ENCODE assay signal across 8 mouse cellular contexts in the genomic region with DNA sequence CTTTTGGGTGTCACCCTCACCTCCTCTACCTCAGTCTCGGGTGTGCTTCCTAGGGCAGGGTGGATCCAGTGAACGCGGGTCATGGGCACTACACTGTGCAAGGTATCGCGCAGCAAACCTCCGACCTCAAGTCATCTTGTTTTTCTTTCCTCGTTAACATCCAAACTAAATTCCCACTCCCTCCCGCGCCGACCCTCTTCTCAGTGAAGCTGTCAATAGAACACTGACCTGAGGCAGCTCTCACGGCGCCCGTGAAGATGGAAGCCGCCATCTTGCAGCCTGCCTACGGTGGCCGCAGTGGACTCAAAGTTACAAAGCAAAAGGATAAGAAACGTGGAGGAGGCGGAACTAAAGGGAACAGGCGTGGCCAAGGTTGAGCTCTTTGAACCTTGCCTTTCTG. TPM values are rescaled to one million over a fixed set of nuclear protein-coding genes. Genes with fewer than 3 reads are reported as not detected.
DNase-seq lines count a peak whose midpoint lies in the region; ATAC-seq lines count a peak whose summit lies in the region.

No protein-coding gene starts in this region.

- H3K4me1 ChIP-seq in intestine, embryonic 14.5 days (replicated peaks; ENCODE audit: control insufficient read depth, insufficient read depth, low read length) = peaks cover 6% of the 10 kb centered on the region; the same call in 1 of the 2 replicates

- H3K27ac ChIP-seq in intestine, embryonic 14.5 days (ENCODE audit: low read depth) = no peak overlapping the region; the same call in 1 of the 2 replicates

- H3K9me3 ChIP-seq in intestine, embryonic 14.5 days (ENCODE audit: control insufficient read depth, low read length) = no peaks in the 10 kb centered on the region

- peak; percentile 91 to 97 for DNase-seq in adrenal gland, adult (ENCODE audit: inconsistent age in 2 of 2, low spot score in 1 of 2)
- DNase-seq in embryo, embryonic 10.5 days (ENCODE audit: low spot score) = peak; percentile 95
- peak; percentile 85 for DNase-seq in gastrocnemius, postnatal 14 days
- peak; percentile 94 for DNase-seq in intestine, embryonic 14.5 days (ENCODE audit: low spot score)
- peak; percentile 86 to 92 for DNase-seq in left cerebral cortex, postnatal 14 days (ENCODE audit: low spot score in 2 of 2)
- peak; percentile 91 for DNase-seq in mesoderm, embryonic 11.5 days (ENCODE audit: low read depth, low spot score)
- DNase-seq in right cerebral cortex, postnatal 36 days (ENCODE audit: low spot score in 2 of 2) = peak; percentile 89
- peak; percentile 90 for DNase-seq in yolk sac, embryonic 10.5 days (ENCODE audit: low spot score)

- peak overlapping the region; percentile 53 for H3K9ac ChIP-seq in intestine, embryonic 14.5 days (ENCODE audit: low read length)

- ATAC-seq in intestine, embryonic 14.5 days (replicated peaks; ENCODE audit: low FRiP score, low TSS enrichment, low read depth) = peak; percentile 93

- no peaks in the 10 kb centered on the region for H3K27me3 ChIP-seq in intestine, embryonic 14.5 days (replicated peaks; ENCODE audit: control insufficient read depth, insufficient read depth, low read length)

- intact Hi-C loops in gastrocnemius, postnatal 14 days (cut with DNase I; ENCODE audit: low total_unique reads) = no loop called here
- intact Hi-C loops in left cerebral cortex, postnatal 14 days (cut with DNase I) = no loop called here

- H3K4me3 ChIP-seq in intestine, embryonic 14.5 days (ENCODE audit: low read depth, low read length) = peak overlapping the region; percentile 64

- peak overlapping the region; percentile 88 for H3K4me2 ChIP-seq in intestine, embryonic 14.5 days (ENCODE audit: low read length)

- WGBS in intestine, embryonic 14.5 days = under 1% methylated on average over 19 of the region's 19 CpGs

- H3K36me3 ChIP-seq in intestine, embryonic 14.5 days (ENCODE audit: control insufficient read depth, insufficient read depth, low read length) = peaks cover 5% of the 10 kb centered on the region; the same call in 1 of the 2 replicates

RNA-seq across cellular contexts. Expression of a gene that starts 3.3 kb away (rescaled TPM):
- 10 to 100 TPM; 31.7 to 32.0 TPM for total RNA-seq in gastrocnemius, postnatal 14 days (2021)
- 68.4 and 79.1 TPM in 2 replicates for polyA plus RNA-seq in intestine, embryonic 14.5 days (2014; fragmentation: Nextera tagmentation; extraction: Ambion mirVana)
- 10 to 100 TPM; 31.3 to 32.3 TPM for total RNA-seq in left cerebral cortex, postnatal 14 days (2021)

RNA-seq across cellular contexts. Expression of a gene that starts 7.6 kb away (rescaled TPM):
- 100 to 1,000 TPM; 245 to 287 TPM for total RNA-seq in gastrocnemius, postnatal 14 days (2021)
- 216 and 224 TPM in 2 replicates for polyA plus RNA-seq in intestine, embryonic 14.5 days (2014; fragmentation: Nextera tagmentation; extraction: Ambion mirVana)
- 100 to 1,000 TPM; 137 to 141 TPM for total RNA-seq in left cerebral cortex, postnatal 14 days (2021)
